Mouse (Mus musculus) brain, embryonic 14.5 days (tissue): Measurements from ENCODE around the gene Mapt. TPM values are rescaled to one million over a fixed set of nuclear protein-coding genes. Genes with fewer than 3 reads are reported as not detected.

Experiments used
- DNase-seq: peaks from one replicate; pipeline ENCODE4 v3.0.0-alpha.2; 2011; ENCODE audit warnings: low read depth
- CTCF ChIP-seq: fragments of 200-500 bp; IDR thresholded peaks from 2 replicates; pipeline ENCODE4 v1.5.1; 2012; ENCODE audit warnings: inconsistent platforms, mild to moderate bottlenecking, moderate library complexity, borderline replicate concordance; ENCODE audit not compliant: insufficient read depth, insufficient read length; ENCODE audit errors: extremely low read depth
- POLR2A ChIP-seq: fragments of 200-500 bp; IDR thresholded peaks from 2 replicates; pipeline ENCODE4 v1.6.1; 2012; ENCODE audit warnings: mild to moderate bottlenecking, inconsistent platforms, borderline replicate concordance; ENCODE audit not compliant: poor library complexity, insufficient read depth, insufficient read length, severe bottlenecking; ENCODE audit errors: extremely low read depth
- polyA plus RNA-seq: library from polyadenylated mRNA; depleted of rRNA; stranded (reverse); fragments of >200 nt; gene quantifications from 2 replicates; pipeline ENCODE4 v1.2.3, GENCODE M21; 2012

Mapt gene
- polyA plus RNA-seq, 1 experiment: 557 TPM

DNA sequence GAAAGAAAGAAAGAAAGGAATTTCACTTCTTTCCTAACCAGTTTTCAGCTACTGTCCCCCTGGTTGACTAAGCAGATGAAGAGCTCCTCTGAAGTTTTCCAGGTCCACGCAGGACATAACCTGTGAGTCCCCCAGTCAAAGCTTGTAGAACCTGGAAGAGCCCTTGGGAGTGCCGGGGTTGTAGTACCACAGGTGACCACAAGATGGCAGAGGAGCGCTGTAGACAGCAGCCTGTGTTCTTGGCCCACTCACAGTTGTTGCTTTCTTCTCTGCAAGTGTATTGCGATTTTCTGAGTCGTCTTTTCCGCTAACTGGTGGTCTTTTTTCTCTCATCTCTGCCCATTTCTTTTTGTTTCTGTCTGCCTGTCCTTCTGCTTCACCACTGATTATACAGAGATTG is 84.5 kb downstream of the Mapt start:
- DNase-seq: peak; percentile 93
- TF ChIP-seq CTCF: peak; percentile 99
- TF ChIP-seq POLR2A: no peak

DNA sequence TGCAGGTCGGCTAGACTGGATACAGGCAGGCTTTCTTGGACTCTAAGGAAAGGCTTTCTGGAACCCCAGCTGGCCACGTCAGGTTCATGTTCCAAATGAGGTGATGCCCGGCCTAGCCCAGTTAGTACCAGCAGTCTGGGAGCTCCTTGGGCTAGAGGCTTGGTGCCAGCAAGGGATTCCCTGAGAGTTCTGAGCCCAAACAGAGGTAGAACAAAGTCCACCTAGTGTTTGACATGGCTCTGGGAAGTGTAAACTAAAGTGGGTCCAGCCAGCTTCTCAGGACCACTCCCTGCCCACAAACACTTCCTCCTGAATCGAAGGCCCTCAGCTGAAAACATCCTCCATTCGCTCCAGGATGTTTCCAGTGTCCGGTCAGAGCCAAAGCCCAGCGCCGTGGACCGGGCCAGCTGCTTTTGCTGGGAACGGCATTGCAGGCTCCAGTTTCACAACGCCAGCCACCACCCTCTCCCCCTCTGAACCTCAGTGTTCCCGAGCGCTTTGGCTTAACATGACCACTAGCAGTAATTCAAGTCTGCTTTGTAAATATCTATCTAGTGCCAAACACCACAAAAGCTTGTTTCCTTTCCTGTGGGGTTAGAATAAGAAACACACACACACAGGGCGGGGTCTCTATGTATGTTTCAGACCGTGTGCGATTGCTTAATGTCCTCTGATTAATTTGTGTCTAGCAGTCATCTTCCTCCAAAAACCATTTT is 85.7 kb downstream of the Mapt start:
- TF ChIP-seq CTCF: no peak
- no peak for TF ChIP-seq POLR2A
- DNase-seq: no peak

DNA sequence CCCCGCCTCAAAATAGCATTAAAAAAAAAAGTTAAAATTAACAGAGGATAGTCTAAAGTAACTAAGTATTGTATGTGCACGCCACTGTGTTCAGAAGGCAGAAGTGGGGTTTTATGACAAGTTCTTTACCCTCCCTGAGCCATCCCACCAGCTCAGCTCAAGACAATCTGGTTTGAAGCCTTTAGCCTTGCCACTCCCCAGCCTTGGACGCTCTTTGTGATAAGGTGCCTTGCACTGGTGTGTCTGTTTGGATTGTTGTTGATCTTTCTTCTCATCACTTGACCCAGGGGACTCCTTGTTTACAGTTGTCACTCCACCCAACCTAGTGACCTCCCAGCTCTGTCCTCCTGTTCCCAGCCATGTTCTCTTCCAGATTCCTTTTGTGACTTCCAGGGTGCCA is 86.4 kb downstream of the Mapt start:
- no peak for DNase-seq
- no peak for TF ChIP-seq POLR2A

DNA sequence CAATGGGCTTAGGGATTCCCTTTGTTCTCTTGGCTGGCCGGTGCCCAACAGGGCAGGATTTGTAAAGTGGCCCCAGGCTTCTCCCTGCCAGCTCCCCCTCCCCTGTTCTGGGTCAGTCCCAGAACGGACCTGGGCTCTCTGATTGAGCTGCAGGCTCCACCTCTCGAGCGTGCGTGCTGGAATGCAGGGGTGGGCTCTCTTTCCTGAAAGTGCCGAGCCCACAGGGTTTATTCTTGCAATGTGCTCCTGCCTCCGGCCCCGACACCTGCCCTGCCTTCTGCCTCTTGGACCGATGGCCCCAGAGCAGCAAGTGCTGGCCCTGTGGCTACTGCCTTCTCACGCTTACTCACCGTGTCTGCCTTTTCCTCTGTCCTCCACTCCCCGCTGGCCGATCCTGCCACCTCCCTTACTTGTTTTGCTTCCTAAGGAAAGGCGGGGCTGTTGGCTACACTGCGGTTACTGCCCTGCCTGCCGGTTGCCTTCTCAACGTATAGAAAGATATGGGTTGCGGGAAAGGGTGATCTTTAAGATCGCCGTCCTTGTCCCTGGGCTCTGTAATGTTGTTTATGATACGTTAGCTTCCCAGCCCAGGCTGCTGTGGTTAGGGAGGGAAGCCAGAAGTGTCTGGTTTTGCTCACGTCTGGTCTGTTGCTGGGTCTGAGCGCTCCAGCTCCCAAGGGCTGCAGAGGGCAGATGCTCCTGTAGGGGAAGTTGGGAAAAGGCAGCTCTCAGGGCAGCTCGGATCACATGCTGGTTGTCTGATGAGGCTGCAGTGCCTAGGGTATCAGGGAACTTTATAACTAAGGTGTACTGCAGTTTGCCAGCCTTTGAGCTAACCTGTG is 88.0 kb downstream of the Mapt start:
- peak; percentile 85 for DNase-seq
- TF ChIP-seq CTCF (no peak), POLR2A (no peak)

DNA sequence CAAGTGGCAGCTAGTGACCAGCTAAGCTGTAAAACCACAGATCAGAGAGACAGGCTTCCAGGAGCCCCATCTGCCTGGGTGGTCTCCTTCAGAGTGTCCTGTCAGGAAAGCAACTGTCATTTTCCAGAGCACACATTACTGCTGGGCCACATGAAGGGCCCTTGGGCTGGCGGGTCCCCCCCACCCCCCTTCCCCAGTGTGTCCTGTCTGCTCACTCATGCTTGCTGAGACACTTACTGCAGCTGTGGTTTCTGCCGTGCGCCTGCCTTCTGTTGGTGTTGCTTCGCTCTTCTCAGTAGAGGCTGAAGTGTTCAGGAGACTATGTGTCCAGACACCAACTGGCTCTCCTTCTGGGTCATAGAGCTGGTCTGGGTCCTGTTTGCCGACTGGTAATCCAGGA is 89.3 kb downstream of the Mapt start:
- TF ChIP-seq POLR2A (no peak), CTCF (no peak)
- DNase-seq: no peak

DNA sequence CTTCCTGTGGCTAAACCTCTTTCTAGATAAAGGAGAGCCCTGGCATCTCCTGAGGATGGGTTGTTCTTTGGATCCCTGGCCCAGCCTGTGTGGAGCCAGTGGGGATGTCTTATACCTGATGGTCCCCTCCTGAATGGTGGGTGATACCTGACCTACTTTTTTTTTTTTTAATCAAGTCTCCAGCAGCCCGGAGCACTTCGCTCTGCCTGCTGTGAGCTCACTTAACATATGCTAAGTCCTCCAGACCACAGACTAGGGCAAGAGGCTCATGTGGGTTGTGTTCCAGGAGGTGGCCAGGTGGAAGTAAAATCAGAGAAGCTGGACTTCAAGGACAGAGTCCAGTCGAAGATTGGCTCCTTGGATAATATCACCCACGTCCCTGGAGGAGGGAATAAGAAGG is 91.0 kb downstream of the Mapt start:
- TF ChIP-seq CTCF (no peak), POLR2A (no peak)
- no peak for DNase-seq

DNA sequence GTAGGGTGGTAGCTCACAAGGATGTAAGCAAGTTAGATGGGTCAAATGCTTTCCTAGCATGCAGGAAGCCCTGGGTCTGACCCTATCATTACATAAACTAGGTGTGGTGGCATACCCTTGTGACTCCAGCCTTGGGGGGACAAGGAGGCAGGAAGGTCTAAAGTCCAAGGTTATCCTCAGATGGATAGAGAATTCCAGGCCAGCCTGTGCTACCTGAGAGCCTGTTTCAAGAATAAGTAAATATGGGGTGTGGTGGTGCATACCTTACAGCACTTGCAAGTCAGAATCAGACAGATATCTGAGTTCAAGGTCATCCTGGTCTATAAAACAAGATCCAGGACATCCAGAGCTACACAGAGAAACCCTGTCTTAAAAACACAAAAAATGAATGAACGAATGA is 96.3 kb downstream of the Mapt start:
- TF ChIP-seq POLR2A (no peak), CTCF (no peak)
- DNase-seq: no peak

DNA sequence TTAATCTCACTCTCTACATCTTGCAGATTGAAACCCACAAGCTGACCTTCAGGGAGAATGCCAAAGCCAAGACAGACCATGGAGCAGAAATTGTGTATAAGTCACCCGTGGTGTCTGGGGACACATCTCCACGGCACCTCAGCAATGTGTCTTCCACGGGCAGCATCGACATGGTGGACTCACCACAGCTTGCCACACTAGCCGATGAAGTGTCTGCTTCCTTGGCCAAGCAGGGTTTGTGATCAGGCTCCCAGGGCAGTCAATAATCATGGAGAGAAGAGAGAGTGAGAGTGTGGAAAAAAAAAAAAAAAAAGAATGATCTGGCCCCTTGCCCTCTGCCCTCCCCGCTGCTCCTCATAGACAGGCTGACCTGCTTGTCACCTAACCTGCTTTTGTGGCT is 96.8 kb downstream of the Mapt start:
- DNase-seq: no peak
- TF ChIP-seq CTCF (no peak), POLR2A (no peak)

DNA sequence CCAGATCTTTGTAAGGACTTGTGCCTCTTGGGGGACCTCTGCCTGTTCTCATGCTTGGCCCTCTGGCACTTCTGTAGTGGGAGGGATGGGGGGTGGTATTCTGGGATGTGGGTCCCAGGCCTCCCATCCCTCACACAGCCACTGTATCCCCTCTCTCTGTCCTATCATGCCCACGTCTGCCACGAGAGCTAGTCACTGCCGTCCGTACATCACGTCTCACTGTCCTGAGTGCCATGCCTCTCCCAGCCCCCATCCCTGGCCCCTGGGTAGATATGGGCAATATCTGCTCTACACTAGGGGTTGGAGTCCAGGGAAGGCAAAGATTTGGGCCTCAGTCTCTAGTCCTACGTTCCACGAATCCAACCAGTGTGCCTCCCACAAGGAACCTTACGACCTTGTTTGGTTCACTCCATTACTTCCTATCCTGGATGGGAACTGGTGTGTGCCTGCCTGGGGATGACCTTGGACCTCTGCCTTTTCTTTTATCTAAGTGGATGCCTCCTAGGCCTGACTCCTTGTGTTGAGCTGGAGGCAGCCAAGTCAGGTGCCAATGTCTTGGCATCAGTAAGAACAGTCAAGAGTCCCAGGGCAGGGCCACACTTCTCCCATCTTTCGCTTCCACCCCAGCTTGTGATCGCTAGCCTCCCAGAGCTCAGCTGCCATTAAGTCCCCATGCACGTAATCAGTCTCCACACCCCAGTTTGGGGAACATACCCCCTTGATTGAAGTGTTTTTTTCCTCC is 98.2 kb downstream of the Mapt start:
- no peak for DNase-seq
- TF ChIP-seq POLR2A: no peak
- TF ChIP-seq CTCF: no peak

DNA sequence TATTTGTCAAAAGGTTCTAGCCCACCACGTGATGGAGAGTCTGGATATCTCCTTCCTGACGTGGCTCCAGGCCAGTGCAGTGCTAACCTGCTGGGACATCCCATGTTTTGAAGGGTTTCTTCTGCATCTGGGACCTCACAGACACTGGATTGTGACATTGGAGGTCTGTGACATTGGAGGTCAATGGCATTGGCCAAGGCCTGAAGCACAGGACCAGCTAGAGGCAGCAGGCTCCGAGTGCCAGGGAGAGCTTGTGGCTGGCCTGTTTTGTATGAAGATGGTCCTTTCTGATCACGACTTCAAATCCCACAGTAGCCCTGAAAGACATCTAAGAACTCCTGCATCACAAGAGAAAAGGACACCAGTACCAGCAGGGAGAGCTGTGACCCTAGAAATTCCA is 99.0 kb downstream of the Mapt start:
- TF ChIP-seq CTCF (no peak), POLR2A (no peak)
- DNase-seq: no peak

DNA sequence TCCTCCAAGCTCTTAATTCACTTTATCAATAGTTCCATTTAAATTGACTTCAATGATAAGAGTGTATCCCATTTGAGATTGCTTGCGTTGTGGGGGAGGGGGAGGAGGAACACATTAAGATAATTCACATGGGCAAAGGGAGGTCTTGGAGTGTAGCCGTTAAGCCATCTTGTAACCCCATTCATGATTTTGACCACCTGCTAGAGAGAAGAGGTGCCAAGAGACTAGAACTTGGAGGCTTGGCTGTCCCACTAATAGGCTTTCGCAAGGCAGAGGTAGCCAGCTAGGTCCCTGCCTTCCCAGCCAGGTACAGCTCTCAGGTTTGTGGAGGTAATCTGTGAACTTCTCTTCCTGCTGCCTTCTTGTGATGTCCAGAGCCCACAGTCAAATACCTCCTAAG is 100.0 kb downstream of the Mapt start:
- no peak for DNase-seq
- TF ChIP-seq POLR2A (no peak), CTCF (no peak)
